Mouse (Mus musculus): ENCODE results near the gene Nras.

DNA sequence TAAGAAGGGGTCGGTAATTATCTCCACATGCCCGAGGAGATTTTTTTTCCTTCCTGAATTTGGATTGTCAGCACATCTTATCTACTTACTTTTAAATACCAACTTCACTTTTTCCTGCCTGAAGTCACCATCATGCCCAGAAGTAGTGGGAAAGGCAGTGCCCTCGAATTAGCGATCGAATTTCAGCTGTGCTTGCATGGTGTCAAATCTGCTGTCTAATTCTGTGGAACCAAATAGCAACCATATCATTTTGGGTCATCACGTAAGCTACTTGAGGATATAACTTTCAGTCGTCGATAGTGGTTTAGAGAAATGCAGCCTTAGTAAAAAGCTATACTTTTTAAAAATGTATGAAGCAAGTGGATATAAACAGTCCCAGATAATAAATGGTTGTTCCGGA is 18.4 kb downstream of the Nras start:
- no peak for TF ChIP-seq CTCF (IDR thresholded peaks at IDR 0.05; ENCODE audit: borderline replicate concordance, insufficient read depth, low read length)
- no peak for TF ChIP-seq POLR2A (IDR thresholded peaks at IDR 0.05; ENCODE audit: low read depth, low read length)

Measured in embryonic fibroblast, embryonic 13.5 days (primary cell).